Mouse (Mus musculus): ENCODE results near the gene Dok1.

- TF ChIP-seq TAL1 (IDR thresholded peaks at IDR 0.05; ENCODE audit: low read length) = no peak
- no peak for TF ChIP-seq GATA1 (IDR thresholded peaks at IDR 0.05; ENCODE audit: low read depth, low read length)
- no peak for TF ChIP-seq CHD2 (IDR thresholded peaks at IDR 0.05; ENCODE audit: low read length)
- no peak for TF ChIP-seq CTCF (IDR thresholded peaks at IDR 0.05 in 2 of 3, conservative IDR thresholded peaks at IDR 0.05 in 1 of 3; ENCODE audit: control insufficient read depth in 1 of 3, insufficient read depth in 1 of 3, low read depth in 2 of 3, low read length in 3 of 3, poor library complexity in 1 of 3, severe bottlenecking in 1 of 3)
- TF ChIP-seq EP300 (IDR thresholded peaks at IDR 0.05; ENCODE audit: low read depth in 1 of 2, low read length in 2 of 2) = no peak
- no peak for TF ChIP-seq POLR2A (IDR thresholded peaks at IDR 0.05; ENCODE audit: control insufficient read depth in 1 of 2, insufficient read depth in 1 of 2, low read depth in 1 of 2, low read length in 2 of 2, poor library complexity in 1 of 2)
- no peak for TF ChIP-seq MEF2A (IDR thresholded peaks at IDR 0.05; ENCODE audit: extremely low read depth, insufficient replicate concordance, low read depth, low read length, poor library complexity, severe bottlenecking)
- no peak for TF ChIP-seq POLR2AphosphoS2 (IDR thresholded peaks at IDR 0.05; ENCODE audit: low read length)
- no peak for TF ChIP-seq TCF12 (IDR thresholded peaks at IDR 0.05; ENCODE audit: low read depth, low read length)
Measured at GRCm38 (mm10) chr6:83080210-83080609, 46.9 kb upstream of the Dok1 start.
